Mouse (Mus musculus) embryo, embryonic 11 days (tissue): ENCODE data around the gene Abcc4.
"Not testable (repeated sequence)": the region's sequence is repeated elsewhere in the genome, so short reads cannot be mapped to it uniquely, and the experiment has no call there.

Source experiments
- DNase-seq: peaks from one replicate; pipeline ENCODE4 v3.0.0-alpha.2; 2015

Abcc4 gene

GRCm38 (mm10) chr14:118676308-118676994, 29.6 kb downstream of the Abcc4 start:
- no peak for DNase-seq

GRCm38 (mm10) chr14:118674705-118675139, 31.3 kb downstream of the Abcc4 start:
- no peak for DNase-seq

- DNase-seq: no peak
Observed at GRCm38 (mm10) chr14:118674224-118674623, 31.8 kb downstream of the Abcc4 start.

DNA sequence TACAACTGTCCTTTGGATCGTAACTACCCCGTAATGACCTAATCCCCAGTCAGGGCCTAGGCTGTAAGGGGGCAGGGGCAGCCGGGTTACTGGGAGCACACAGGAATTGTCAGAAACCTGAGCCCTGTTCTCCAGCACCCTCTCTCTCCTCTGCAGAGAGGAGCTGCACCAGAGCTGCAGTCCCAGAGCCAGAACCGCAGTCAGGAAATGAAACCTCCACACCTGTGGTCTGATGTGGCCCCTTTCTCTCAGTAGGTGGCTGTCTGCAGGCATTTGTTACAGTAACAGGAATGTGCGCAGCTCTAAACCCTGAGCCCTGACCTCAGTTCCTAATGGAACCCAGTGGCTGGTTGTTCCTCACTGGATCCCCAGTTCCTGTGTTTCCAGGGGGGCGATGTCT, 32.5 kb downstream of the Abcc4 start:
- no peak for DNase-seq

DNA sequence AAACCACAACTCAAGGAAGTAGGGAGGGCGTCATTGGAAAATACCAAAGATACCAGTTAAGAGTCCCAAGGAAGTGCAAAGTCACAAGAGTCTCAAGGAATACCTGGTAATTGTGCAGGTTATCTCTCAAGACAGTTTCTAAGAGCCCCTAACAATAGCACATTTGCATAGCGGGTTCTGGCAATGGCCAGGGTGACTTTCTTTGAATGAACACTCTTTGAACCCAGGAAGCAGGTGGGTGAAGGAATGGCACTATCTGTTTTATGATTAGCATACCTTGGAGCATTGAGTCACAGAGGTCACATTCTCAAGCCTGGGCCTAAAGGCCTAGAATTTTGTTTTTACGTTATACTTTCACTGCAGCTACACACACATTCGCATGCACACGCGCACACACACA, 33.1 kb downstream of the Abcc4 start:
- DNase-seq: not testable (repeated sequence)

DNA sequence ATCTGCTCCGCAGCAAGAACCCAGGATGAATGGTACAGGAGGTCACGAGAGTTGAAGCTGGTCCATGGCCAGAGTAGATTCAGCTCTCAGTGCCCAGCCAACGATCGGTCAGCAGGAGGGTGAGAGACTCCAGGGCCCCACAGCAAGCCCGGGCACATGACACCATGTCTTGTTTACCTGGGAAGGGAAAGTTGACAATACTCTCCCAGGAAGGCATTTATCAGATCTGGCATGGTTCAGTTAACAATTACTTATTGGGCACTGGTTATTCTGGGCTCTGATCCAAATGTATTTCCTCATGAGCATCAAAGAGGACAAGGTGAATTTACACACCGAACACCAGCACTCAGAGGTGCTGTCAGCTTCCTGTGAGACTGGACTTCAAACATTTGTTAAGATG, 38.5 kb downstream of the Abcc4 start:
- DNase-seq: no peak

DNA sequence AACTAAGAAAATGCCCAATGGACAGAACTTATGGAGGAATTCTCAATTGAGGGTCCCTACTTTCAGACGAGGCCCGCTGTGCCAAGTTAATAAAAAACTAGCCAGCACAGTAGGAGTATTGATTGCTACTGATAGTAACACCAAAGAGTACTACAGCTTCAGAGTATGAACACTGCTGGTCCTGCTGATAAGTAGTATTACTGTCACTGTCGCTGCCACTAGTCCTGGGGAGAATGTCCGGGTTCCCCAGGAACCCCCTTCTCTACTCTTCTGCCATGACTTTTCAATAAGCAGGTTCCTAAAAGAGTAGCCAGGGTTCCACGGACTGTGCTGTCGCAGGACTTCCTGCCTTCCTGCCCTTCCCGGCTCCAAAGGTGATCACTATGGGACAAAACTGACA, 41.4 kb downstream of the Abcc4 start:
- DNase-seq: no peak

DNA sequence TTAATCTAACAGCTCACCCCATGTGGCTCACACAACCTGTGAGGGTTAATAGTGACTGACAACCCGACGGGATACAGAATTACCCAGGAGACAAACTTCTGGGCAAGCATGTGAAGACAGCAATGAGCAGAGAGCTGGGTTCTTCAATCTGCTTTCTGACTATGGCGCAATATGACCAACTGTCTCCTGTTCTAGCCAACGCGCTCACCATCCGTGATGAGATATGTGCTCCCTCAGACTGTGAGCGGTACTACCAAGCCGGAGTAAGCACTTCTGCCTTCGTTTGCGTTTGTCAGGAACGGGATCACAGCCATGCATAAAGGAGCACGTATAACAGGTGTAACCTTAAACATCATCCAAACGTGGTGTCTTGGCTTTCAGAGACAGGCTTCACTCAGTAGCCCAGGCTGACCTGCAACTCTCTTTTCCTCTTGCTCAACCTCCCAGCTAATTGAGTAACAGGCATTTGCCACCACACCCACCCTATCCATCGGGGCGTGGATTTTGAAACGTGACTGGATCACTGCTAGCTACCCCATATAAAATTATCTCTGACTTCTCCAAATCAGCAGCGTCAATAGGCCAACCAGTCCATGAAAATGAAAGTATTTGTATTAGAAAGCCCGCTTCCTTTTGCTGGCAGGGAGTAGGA, 43.3 kb downstream of the Abcc4 start:
- DNase-seq: no peak

DNA sequence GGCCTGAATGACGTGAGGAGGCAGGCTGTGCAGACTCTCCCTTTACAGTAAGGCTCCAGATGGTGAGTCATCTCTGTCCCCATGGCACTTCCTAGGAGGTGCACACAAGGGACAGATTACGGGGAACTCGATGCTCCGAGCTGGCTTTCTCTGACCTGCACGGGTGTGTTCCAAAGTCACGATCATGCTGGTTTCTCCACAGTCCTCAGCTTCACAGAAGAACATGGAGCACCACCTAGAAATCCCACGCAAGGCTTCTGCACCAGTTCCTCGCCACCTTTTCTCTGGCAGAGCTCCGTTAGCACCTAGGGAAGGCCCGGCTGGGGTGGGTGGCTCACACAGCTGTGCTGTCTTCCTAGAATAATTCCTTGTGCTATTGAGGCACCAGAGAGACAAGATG, 43.9 kb downstream of the Abcc4 start:
- DNase-seq: no peak

DNA sequence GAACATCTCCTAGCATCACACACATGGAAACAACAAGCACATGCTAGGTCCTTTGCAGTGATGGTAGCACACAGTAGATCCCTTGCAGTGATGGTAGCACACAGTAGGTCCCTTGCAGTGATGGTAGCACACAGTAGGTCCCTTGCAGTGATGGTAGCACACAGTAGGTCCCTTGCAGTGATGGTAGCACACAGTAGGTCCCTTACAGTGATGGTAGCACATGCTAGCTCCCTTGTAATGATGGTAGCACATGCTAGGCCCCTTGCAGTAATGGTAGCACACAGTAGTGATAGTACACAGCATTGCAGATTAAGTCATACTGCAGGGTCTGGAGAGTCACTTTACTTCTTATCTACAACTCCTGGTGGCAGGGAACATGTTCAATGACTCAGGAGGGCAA, 46.8 kb downstream of the Abcc4 start:
- no peak for DNase-seq

GRCm38 (mm10) chr14:118658328-118658692, 47.7 kb downstream of the Abcc4 start:
- no peak for DNase-seq

DNA sequence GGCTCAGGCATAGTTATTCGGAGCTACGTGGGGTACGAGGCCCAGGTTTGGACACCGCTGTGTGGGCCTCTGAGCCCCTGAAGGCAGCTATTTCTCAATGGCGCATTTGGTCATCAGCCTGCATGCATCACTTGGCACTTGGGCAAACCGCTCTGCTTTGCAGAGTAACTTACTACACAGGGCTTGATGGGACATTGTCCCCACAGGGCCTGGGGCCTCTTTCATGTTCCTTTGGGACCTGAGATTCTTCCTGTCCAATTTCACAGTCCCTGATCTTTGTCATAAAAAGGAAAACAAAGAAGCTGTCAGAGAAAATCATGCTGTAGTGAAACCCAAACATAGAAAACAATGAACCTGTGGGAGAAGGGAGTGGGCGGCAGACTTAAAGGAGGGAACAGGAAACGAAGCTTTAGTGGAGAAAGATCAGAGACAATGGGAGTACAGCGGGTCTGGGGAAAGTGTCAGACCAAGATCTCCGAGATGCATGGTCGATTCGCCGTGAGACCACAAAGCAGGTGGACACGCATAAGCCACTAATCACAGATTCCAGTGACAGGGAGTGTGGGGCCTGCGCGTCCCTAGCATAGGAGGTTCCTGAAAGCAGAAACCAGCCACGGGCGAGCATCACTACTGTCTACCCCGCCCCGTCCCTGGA, 48.2 kb downstream of the Abcc4 start:
- DNase-seq: no peak

DNA sequence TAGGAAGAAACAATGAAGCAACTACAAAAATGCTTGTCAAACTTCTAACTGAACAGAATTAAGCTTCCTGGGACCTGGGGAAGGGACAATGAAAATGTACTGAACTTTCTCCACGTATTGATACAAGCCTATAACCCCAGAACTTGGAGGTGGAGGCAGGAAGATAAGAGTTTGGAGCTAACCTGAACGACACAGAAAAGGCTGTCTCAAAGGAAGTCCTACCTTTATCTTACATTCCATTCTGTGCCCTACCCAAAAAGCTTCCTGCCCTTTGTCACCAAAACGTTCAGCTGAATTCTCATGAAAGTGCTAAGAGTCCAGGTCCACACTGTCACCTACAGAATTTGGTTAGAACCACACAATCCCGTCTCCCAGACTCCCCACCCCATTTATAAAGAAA, 48.8 kb downstream of the Abcc4 start:
- DNase-seq: no peak

DNA sequence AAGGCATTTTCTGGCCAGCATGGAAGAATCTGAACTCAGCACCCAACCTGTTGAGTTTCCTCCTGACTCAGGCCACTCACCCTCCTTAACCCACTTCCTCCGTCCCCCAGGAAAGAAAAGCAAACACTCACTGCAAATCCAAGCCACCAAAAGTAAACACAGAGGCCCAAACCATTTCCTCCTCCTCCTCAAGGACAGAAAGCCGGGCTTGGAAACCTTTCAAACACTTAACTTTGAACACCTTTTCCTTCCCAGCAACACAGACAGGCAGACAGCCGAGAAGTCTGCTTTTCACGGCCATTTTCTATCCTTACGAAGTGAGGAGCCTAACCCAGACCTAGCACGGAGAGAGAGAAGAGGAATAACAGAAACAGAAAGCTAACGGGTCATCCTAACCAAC, 50.0 kb downstream of the Abcc4 start:
- no peak for DNase-seq

- DNase-seq: no peak
Observed at GRCm38 (mm10) chr14:118654903-118655302, 51.1 kb downstream of the Abcc4 start.

DNA sequence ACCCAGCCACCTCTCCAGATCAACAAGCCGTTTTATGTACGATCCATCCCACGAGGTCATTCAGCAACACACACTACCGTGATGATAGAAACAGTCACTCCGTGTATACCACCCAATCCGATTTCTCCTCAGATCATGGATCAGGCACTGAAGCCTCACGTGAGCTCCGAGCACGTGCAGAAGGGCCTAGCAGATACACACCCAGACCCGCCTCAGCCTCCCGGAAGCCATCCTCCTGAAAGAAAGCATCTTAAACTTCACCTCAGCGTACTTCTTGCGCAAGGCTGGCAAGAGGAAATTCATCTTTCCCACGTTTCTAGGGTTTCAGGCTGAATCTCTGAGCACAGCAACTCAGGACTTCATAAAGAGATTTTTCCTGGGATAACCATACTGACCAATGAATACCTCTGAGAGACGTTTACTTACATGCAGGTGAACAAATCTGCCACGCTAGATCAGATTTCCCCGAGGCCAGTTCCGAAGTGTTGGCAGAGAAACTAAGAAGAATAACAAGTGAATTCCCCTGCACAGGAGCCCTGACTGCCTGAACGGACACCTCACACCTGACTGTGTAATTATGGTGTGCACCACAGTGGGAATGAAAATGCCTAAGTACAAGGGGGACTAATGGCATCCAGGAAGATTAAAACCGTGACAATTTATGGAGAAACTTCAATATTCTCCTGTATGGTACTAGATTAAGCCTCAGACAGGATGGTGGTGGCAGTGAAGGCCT, 54.1 kb downstream of the Abcc4 start:
- DNase-seq: no peak

DNA sequence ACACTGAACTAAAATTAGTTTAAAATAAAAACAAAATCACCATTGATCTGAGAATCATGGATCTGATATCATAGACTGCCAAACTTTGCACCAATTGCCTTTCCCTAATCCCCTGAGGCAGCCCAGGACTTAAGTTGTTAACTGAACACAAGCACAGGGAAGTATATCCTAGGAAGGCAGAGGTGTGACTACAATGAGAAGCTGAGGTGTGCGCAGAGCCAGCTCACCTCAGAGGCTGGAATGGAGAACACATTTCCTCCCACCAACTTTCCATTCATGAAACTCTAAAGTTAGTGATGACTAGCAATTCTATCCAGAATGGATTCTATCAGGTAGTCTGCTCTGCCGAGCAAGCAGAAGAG, 56.1 kb downstream of the Abcc4 start:
- DNase-seq: no peak

- DNase-seq: no peak
Observed at GRCm38 (mm10) chr14:118649199-118649894, 56.7 kb downstream of the Abcc4 start.

- not testable (repeated sequence) for DNase-seq
Observed at GRCm38 (mm10) chr14:118642940-118643591, 63.0 kb downstream of the Abcc4 start.

- DNase-seq: no peak
Observed at GRCm38 (mm10) chr14:118642140-118642539, 63.9 kb downstream of the Abcc4 start.

DNA sequence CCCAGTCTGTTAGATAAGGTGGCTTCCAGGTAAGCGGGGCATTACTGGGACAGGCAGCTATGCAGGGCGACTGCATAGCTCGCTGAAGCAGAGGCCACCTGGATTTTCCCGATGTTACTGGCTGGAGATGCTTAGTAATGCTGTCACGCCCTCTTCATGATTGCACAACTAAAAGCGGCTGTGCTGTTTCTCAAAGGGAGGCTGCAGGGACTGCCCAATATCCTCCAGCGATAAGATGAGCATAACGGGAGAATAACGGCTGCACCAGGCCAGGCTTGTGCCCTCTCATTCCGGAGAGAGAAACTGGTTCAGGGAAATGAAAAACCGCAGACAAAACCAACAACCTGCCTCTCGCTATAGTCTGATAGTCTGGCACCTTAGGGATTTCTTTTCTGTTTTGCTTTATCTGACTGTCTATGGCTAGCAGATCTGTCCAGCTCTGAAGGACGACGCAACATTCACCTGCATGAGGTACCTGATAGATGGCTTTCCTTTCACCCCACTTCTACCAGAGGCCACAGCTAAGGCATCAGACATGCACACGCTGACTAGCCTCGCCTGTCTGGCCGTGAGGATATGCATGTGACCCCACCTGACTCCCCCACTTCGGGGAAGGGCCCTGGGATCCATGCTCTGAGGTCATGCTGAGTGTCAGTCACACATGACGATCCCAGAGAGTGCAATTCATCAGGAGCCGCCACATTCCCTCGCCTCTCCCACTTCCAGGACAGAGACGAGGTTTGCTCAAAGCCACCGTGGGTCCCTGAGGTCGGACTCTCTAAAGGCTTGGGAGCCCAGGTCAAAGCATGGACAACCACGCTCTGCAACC, 67.4 kb downstream of the Abcc4 start:
- no peak for DNase-seq
